Mouse (Mus musculus) lung, adult 2 months (tissue): ENCODE results near the gene Igfbp6. TPM values are rescaled to one million over a fixed set of nuclear protein-coding genes. Genes with fewer than 3 reads are reported as not detected.

Source experiments
- DNase-seq: peaks from one replicate; pipeline ENCODE4 v3.0.0; 2022
- H3K4me1 ChIP-seq: fragments of 200-500 bp; 2 replicates; pipeline ENCODE4 v1.6.1; 2011; ENCODE audit warnings: low read length; ENCODE audit not compliant: control insufficient read depth, insufficient read depth
- H3K4me3 ChIP-seq: fragments of 200-500 bp; replicated peaks from 2 replicates; pipeline ENCODE3; 2011; ENCODE audit warnings: low read depth, mild to moderate bottlenecking, control low read depth, low read length; ENCODE audit errors: extremely low read depth
- CTCF ChIP-seq: fragments of 200-500 bp; IDR thresholded peaks from 2 replicates; pipeline ENCODE4 v1.5.1; 2011; ENCODE audit warnings: mild to moderate bottlenecking, low read length, control low read depth; ENCODE audit not compliant: insufficient read depth
- POLR2A ChIP-seq: fragments of 200-500 bp; IDR thresholded peaks from 2 replicates; pipeline ENCODE4 v1.6.1; 2011; ENCODE audit warnings: low read depth, mild to moderate bottlenecking, control low read depth, low read length, borderline replicate concordance; ENCODE audit errors: extremely low read depth
- WGBS: fragments of 180-500 bp; shearing (Covaris S2); methylation state at CpG from one replicate; pipeline ENCODE4 v1.1.7; 2018; 5-methylcytosine and 5-hydroxymethylcytosine counted together
- polyA plus RNA-seq: library from polyadenylated mRNA; depleted of rRNA; stranded (reverse); fragments of >200 nt; gene quantifications from 2 replicates; pipeline ENCODE4 v1.2.3, GENCODE M21; 2012

The Igfbp6 gene
- polyA plus RNA-seq, 1 experiment = 337 TPM

DNA sequence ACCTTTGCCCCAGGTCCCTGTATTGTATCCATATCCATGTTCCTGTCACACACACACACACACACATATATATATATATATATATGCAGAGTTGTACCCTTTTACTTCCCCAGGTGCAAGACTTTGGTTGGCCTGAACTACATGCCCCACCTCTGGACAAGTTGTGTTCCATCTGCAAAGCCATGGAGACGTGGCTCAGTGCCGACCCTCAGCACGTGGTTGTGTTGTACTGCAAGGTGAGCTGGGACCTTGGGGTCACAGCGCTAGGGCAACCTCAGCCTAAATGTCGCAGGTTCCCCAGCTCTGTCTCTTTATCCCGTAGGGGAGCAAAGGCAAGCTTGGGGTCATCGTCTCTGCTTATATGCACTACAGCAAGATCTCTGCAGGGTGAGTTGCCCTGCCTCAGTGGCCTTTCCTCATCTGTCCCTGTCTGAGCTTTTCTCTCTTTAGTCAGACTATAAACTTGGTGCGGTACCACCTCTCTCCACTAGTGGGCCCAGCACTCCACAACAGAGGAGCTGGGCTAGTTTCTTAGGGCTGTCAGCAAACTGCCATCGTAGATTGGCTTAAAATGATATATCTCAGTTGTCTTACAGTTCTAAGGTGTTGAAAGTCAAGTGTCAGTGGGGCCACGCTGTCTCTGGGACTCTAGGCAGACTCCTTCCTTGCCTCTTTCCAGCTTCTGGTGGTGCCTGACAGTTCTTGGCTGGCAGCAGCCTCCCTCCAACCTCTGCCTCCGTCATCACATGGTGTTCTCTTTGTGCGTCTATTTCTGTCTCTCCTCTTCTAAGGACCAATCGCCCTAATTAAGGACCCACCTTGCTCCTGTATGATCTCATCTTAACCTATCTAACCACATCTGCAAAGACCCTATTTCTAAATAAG is 36.2 kb upstream of the Igfbp6 start:
- Histone ChIP-seq H3K4me1 (peaks cover 28% of the 10 kb centered on the region), H3K4me3 (no peak overlapping the region)
- WGBS = 46% methylated on average over 13 of the region's 13 CpGs
- DNase-seq = peak; percentile 61
- TF ChIP-seq CTCF (peak; percentile 61), POLR2A (peak; percentile 20; the same call in 1 of the 2 replicates)

DNA sequence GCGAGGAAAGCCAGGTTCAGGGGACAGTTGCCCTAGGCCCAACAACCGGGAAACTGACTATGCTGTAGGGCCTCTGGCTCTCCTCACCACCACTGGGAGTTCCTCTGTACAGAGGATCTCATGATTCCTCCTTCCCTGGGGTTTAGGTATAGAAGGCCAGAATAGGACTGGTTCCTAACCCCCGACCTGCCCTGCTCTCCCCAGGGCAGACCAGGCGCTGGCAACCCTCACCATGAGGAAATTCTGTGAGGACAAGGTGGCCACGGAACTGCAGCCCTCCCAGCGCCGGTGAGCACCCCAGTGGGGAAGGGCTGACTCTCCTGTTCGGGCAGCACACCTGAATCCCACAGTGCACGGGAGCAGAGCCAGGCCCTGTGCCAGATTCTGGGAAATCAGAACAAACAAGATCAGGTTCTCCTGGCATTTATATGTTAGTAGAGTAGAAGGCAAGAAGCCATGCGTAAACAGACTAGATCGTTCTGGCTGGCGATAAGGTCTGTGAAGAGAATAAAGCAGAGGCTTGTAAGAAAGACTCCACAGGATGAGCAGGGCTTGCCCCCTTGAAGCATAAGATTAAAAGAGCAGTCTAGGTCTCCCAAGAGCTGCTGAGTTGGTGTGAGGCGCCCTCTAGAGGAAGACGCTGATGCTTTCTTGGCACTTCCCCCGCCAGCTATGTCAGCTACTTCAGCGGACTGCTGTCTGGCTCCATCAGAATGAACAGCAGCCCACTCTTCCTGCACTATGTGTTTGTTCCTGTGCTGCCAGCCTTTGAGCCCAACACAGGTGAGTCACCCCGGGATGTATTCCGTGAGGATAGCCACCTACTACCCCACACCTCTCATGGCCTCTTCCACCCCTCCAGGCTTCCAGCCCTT is 35.3 kb upstream of the Igfbp6 start:
- peak; percentile 72 for DNase-seq
- WGBS = 38% methylated on average over 18 of the region's 18 CpGs

DNA sequence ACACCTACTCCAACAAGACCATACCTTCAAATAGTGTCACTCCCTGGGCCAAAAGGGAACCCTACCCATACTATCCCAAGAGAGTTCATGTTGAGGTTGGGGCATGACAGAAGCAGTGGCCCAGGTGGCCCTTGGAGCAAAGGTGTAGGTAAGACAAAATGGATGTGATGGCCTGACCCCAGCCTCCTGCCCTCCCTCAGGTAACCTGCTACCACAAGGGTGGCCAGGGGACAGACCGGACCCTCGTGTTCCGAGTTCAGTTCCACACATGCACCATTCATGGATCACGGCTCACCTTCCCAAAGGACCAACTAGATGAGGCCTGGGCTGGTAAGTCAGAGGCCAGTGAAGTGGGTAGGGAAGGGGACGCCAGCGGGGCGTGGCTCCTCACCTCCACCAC is 33.9 kb upstream of the Igfbp6 start:
- TF ChIP-seq CTCF (no peak), POLR2A (peak; percentile 31; the same call in 1 of the 2 replicates)
- Histone ChIP-seq H3K4me3 (no peak overlapping the region), H3K4me1 (peaks cover 22% of the 10 kb centered on the region)
- no peak for DNase-seq
- 93% methylated on average over 7 of the region's 7 CpGs for WGBS

More for the DNA sequence above, 35.3 kb upstream of the Igfbp6 start:
- peaks cover 28% of the 10 kb centered on the region for H3K4me1 ChIP-seq
- no peak overlapping the region for H3K4me3 ChIP-seq
- peak; percentile 82 for TF ChIP-seq CTCF
- TF ChIP-seq POLR2A = 0 out of 2 replicates have a peak, but pooled peaks have one; percentile 8

DNA sequence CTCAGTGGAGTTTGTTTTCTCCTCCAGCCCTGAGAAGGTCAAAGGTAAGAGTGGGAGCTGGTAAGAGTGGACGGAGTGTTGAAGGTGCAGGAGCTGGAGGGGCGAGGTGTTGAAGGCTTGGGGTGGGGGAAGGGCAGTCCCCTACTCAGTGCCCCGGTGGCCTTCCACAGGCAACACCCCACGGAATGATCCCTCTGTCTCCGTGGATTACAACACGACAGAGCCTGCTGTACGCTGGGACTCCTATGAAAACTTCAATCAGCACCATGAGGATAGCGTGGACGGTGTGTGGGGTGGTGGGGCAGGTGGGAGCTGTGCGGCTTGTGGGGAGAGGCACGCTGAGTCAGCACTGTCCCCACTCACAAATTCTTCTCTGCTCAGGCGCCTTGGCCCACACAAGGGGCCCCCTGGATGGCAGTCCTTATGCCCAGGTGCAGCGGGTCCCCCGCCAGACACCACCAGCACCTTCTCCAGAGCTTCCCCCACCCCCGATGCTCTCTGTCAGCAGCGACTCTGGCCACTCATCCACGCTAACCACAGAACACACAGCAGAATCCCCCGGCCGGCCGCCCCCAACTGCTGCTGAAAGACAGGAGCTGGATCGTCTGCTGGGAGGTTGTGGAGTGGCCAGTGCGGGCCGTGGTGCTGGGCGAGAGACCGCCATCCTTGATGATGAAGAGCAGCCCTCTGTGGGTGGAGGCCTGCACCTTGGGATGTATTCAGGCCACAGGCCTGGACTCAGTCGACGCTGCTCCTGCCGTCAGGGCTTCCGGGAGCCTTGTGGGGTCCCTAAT is 33.3 kb upstream of the Igfbp6 start:
- DNase-seq = no peak
- Histone ChIP-seq H3K4me1 (peaks cover 18% of the 10 kb centered on the region), H3K4me3 (no peak overlapping the region)
- TF ChIP-seq CTCF (no peak), POLR2A (no peak)
- WGBS = 77% methylated on average over 29 of the region's 29 CpGs

DNA sequence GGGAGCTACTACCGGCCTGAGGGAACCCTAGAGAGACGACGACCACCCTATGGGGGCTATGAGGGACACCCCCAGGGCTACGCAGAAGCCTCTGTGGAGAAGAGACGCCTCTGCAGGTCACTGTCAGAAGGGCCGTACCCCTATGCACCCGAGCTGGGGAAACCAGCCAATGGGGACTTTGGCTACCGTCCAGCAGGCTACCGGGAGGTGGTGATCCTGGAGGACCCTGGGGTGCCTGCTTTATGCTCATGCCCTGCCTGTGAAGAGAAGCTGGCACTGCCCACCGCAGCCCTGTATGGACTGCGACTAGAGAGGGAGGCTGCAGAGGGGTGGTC is 32.7 kb upstream of the Igfbp6 start:
- Histone ChIP-seq H3K4me3 (no peak overlapping the region), H3K4me1 (peaks cover 12% of the 10 kb centered on the region)
- no peak for TF ChIP-seq CTCF
- no peak for TF ChIP-seq POLR2A
- no peak for DNase-seq
- WGBS = 71% methylated on average over 11 of the region's 11 CpGs

DNA sequence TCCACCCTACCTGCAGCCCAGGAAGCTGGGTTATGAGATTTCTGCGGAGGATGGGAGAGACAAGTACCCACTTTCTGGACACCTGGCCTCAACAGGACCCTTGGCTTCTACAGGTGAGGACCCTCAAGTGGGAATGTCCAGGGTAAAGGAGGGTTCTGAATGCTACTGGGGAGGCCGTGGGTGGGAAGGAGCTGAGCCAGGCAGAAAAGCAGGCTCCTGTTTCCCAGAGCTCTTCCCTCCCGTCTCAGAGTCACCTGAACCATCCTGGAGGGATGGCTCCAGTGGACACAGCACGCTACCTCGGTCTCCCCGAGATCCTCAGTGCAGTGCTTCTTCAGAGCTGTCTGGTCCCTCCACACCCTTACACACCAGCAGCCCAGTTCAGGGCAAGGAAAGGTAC is 32.0 kb upstream of the Igfbp6 start:
- no peak for TF ChIP-seq CTCF
- peak; percentile 36; the same call in 1 of the 2 replicates for TF ChIP-seq POLR2A
- no peak for DNase-seq
- Histone ChIP-seq H3K4me1 (peaks cover 10% of the 10 kb centered on the region), H3K4me3 (no peak overlapping the region)
- WGBS = 93% methylated on average over 6 of the region's 6 CpGs

DNA sequence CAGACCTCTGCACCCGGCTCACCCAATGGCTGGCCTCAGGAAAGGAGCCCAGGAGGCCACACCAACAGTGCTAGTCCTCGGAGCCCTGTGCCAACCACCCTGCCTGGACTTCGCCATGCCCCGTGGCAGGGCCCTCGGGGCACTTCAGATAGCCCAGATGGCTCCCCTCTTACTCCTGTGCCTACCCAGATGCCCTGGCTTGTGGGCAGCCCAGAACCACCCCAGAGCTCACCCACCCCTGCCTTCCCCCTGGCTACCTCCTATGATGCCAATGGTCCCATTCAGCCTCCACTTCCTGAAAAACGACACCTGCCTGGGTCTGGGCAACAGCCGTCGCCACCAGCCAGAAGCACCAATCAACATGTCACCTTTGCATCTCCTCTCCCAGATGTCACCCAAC is 31.3 kb upstream of the Igfbp6 start:
- H3K4me3 ChIP-seq = no peak overlapping the region
- whole genome bisulfite sequencing = 70% methylated on average over 8 of the region's 8 CpGs
- H3K4me1 ChIP-seq = peaks cover 11% of the 10 kb centered on the region
- TF ChIP-seq POLR2A = no peak
- TF ChIP-seq CTCF = no peak
- DNase-seq = no peak

DNA sequence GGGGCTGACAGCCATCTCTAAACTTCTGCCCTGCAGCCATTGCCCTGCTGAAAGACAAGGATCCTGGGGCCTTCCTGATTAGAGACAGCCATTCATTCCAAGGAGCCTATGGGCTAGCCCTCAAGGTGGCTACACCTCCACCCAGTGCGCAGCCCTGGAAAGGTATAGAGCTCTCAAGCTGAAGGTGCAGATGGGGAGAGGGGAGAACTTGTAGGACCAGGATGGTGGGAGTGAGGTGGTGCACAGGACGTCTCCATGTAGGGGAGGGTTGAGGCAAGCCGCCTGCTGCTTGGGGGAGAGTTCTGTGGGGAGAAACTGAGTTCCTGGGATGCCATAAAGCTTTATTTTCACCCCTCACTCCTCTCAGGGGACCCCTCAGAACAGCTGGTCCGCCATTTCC is 30.5 kb upstream of the Igfbp6 start:
- no peak for DNase-seq
- H3K4me3 ChIP-seq = no peak overlapping the region
- WGBS = 83% methylated on average over 4 of the region's 4 CpGs
- peaks cover 11% of the 10 kb centered on the region for H3K4me1 ChIP-seq
- TF ChIP-seq CTCF (no peak), POLR2A (no peak)
